ENCODE assay signal across 15 mouse cellular contexts in the genomic region with DNA sequence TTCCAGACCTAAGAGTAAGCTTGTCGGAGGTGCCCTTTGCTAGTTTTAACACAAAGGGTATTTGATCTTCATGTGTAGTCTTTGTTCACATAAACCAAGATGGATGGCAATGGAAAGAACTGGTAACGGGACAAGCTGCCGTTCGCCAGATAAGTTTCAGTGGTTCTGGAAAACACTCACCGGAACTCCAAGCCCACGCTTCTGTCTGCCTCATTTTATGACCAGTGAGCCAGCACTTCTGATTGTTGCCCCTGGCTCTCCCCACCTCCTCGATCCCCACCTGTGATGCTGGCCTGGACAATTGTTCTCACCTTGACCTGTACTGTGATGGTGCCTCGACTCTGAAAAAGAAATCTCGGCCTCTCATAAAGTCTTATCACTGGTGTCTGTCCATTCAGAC.
DNase-seq lines count a peak whose midpoint lies in the region; ATAC-seq and TF ChIP-seq lines count a peak whose summit lies in the region.
"Had no signal": no experiment of that assay in that cellular context is flagged by ENCODE, and none has a peak within 500 bp of the region (broad histone marks: within the 10 kb centered on the region; RNA-seq: fewer than 3 reads in every experiment).

No protein-coding gene starts in this region.

- H3K27me3 ChIP-seq in forebrain, embryonic 15.5 days: no peaks in the 10 kb centered on the region
- H3K27me3 ChIP-seq in forebrain, embryonic 10.5 days (ENCODE audit: poor library complexity, severe bottlenecking): peaks cover 7% of the 10 kb centered on the region; the same call in 1 of the 2 replicates
- no peaks in the 10 kb centered on the region for H3K27me3 ChIP-seq in heart, embryonic 12.5 days (replicated peaks)
- no peaks in the 10 kb centered on the region for H3K27me3 ChIP-seq in hindbrain, embryonic 14.5 days (ENCODE audit: control insufficient read depth, insufficient read depth, low read length)

- peak overlapping the region; percentile 54 for H3K27ac ChIP-seq in forebrain, embryonic 15.5 days (replicated peaks)
- no peak overlapping the region for H3K27ac ChIP-seq in forebrain, embryonic 10.5 days
- H3K27ac ChIP-seq in heart, embryonic 12.5 days (ENCODE audit: poor library complexity, severe bottlenecking): 0 out of 2 replicates have a peak overlapping the region, but pooled peaks have one; percentile 3
- peak overlapping the region; percentile 81 for H3K27ac ChIP-seq in left cerebral cortex, adult 2 months
- no peak overlapping the region for H3K27ac ChIP-seq in hindbrain, embryonic 14.5 days

- no peak overlapping the region for H3K4me2 ChIP-seq in forebrain, embryonic 15.5 days (replicated peaks)
- no peak overlapping the region for H3K4me2 ChIP-seq in heart, embryonic 12.5 days
- no peak overlapping the region for H3K4me2 ChIP-seq in hindbrain, embryonic 14.5 days (replicated peaks)

- peaks cover 10% of the 10 kb centered on the region for H3K4me1 ChIP-seq in forebrain, embryonic 15.5 days
- H3K4me1 ChIP-seq in forebrain, embryonic 10.5 days: peaks cover 13% of the 10 kb centered on the region
- peaks cover 30% of the 10 kb centered on the region for H3K4me1 ChIP-seq in heart, embryonic 12.5 days (replicated peaks)
- H3K4me1 ChIP-seq in hindbrain, embryonic 14.5 days (replicated peaks; ENCODE audit: control insufficient read depth, insufficient read depth, low read length): 0 out of 2 replicates have a peak, but pooled peaks cover 5% of the 10 kb centered on the region

- H3K4me3 ChIP-seq in forebrain, embryonic 15.5 days: no peak overlapping the region
- H3K4me3 ChIP-seq in forebrain, embryonic 10.5 days: no peak overlapping the region
- no peak overlapping the region for H3K4me3 ChIP-seq in heart, embryonic 12.5 days
- no peak overlapping the region for H3K4me3 ChIP-seq in left cerebral cortex, adult 2 months
- no peak overlapping the region for H3K4me3 ChIP-seq in hindbrain, embryonic 14.5 days (replicated peaks; ENCODE audit: low read length)

- WGBS in forebrain, embryonic 15.5 days: 90% methylated on average over 9 of the region's 9 CpGs
- WGBS in forebrain, embryonic 10.5 days: 91% methylated on average over 9 of the region's 9 CpGs
- WGBS in heart, embryonic 12.5 days: 72% methylated on average over 9 of the region's 9 CpGs
- WGBS in hindbrain, embryonic 14.5 days: 91% methylated on average over 9 of the region's 9 CpGs

- TF ChIP-seq CTCF in left cerebral cortex, adult 2 months (IDR thresholded peaks at IDR 0.05): no peak

- H3K36me3 ChIP-seq in forebrain, embryonic 15.5 days: no peaks in the 10 kb centered on the region
- H3K36me3 ChIP-seq in forebrain, embryonic 10.5 days (replicated peaks): peaks cover 21% of the 10 kb centered on the region
- peaks cover 55% of the 10 kb centered on the region for H3K36me3 ChIP-seq in heart, embryonic 12.5 days
- no peaks in the 10 kb centered on the region for H3K36me3 ChIP-seq in hindbrain, embryonic 14.5 days (replicated peaks; ENCODE audit: control insufficient read depth, insufficient read depth)

- H3K9me3 ChIP-seq in forebrain, embryonic 15.5 days: no peaks in the 10 kb centered on the region
- H3K9me3 ChIP-seq in forebrain, embryonic 10.5 days: peaks cover 6% of the 10 kb centered on the region
- peaks cover 7% of the 10 kb centered on the region for H3K9me3 ChIP-seq in heart, embryonic 12.5 days (replicated peaks)
- H3K9me3 ChIP-seq in hindbrain, embryonic 14.5 days (ENCODE audit: control insufficient read depth, low read length): no peaks in the 10 kb centered on the region

- ATAC-seq in forebrain, embryonic 15.5 days (replicated peaks): no peak
- ATAC-seq in heart, embryonic 12.5 days (ENCODE audit: insufficient number of reproducible peaks, low FRiP score): no peak
- no peak for ATAC-seq in hindbrain, embryonic 14.5 days (ENCODE audit: low FRiP score)
- ATAC-seq: inflammation-experienced regulatory T-cells, adult 6 months had no signal

- intact Hi-C loops in left cerebral cortex, adult 2 months (cut with DNase I): loop anchor here (5.0 kb wide), 1 partner anchor 115 kb away; the partner anchor contains the start of gene Mbnl2

- H3K9ac ChIP-seq in forebrain, embryonic 15.5 days (replicated peaks): no peak overlapping the region
- H3K9ac ChIP-seq in heart, embryonic 12.5 days: no peak overlapping the region
- H3K9ac ChIP-seq in hindbrain, embryonic 14.5 days: no peak overlapping the region

- no peak for DNase-seq in forebrain, embryonic 10.5 days (ENCODE audit: extremely low spot score, low spot score)
- no peak for DNase-seq in heart, adult 9 months (ENCODE audit: low spot score in 2 of 2)
- DNase-seq in left cerebral cortex, adult 2 months (ENCODE audit: extremely low spot score in 1 of 2, low spot score in 2 of 2): no peak
- DNase-seq in left cerebral cortex, adult 9 months (ENCODE audit: low spot score in 2 of 2): no peak
- no peak for DNase-seq in hindbrain, embryonic 14.5 days (ENCODE audit: low spot score)
- DNase-seq: adrenal gland, postnatal 10 days; cerebellum, adult 11-12 months; cerebellum, adult 9-10 months; cerebellum, postnatal 25 days; gastrocnemius, postnatal 36 days; heart, adult 18-20 months; heart, postnatal 14 days had no signal

Comparison
In these comparisons a context has a peak if more than half of its experiments do, and no peak if none do; other contexts are left out.
1. H3K27ac ChIP-seq: peak in forebrain, embryonic 15.5 days (single experiment), heart, embryonic 12.5 days (single experiment) and left cerebral cortex, adult 2 months (single experiment); none in forebrain, embryonic 10.5 days (single experiment) and hindbrain, embryonic 14.5 days (single experiment).